Mouse (Mus musculus) gastrocnemius, postnatal 36 days (tissue): ENCODE measurements around the gene Frmd4a. TPM values are rescaled to one million over a fixed set of nuclear protein-coding genes. Genes with fewer than 3 reads are reported as not detected.

Experiments
- DNase-seq, 2 experiments: peaks; one replicate each; pipeline ENCODE4 v3.0.0; 2022
- intact Hi-C: fragments of 180-260 bp; cut with DNase I; formaldehyde crosslinking; loops from one replicate; pipeline ENCODE4 v1.15.1; 2025
- total RNA-seq, 2 experiments: library from RNA; stranded (reverse); gene quantifications; 2 replicates each; pipeline ENCODE4 v1.2.3; 2021

Gene Frmd4a
- total RNA-seq, 2 experiments from 2014 or later, result 3.9 to 4.0 TPM

DNA sequence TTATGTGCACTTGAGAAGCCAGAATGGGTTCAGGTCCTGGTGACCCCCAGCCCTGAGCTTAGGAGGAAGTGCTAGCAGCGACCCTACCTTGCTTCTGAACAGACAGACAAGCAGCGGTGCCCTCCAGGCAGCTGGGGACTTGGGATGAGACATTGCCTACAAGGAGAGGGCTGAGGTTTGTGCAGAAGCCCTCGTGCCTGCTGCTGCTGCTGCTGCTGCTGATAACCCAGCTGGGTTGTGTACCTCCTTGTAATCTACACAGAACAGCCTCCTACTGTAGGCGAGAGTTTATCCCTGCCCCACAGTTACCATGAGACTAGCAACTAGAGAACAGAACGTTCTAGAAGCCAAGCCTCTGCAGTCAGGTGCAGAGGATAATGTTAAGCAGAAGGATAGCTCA is 543.7 kb downstream of the Frmd4a start:
- intact Hi-C loops, result no loop called here
- DNase-seq, result no peak

DNA sequence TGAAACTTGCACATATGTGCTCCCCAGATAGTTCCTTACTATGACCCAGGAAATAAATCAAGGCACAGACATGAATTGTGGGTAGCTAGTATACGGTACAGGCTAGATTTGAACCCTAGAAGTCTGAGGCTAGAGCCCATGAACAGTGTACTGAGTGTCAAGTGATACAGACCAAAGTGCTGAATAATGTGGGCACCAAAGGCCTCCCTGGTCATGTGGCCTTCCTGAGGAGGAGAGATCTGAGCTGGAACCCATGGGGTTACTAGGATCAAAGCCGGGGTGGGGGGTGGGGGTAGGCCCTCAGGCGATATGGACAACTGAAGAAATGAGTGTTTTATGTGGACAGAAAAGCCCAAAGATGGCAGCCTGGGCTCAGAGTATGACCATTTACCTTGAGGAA is 544.9 kb downstream of the Frmd4a start:
- DNase-seq, result no peak
- intact Hi-C loops, result no loop called here

DNA sequence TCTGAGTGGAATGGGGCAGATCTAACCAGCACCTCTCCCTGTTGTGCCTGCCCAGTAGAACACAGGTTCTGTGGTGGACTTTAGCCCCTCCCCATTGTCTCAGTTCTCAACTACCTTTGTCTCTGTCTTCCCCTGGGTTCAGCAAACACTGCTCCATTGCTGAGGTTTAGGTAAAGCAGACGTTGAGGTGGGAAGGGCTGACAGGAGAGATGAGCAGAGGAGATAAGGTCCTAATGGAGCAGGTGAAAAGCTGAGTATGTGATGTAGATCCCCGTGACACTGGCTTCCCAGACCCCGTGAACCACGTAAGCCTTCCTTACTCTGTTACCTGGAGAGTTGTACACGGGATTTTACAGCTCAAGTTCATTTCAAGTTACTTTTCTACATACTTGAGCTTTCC is 545.3 kb downstream of the Frmd4a start:
- intact Hi-C loops, result no loop called here

GRCm38 (mm10) chr2:4563322-4563721 is 545.8 kb downstream of the Frmd4a start:
- intact Hi-C loops, result no loop called here
- DNase-seq, result no peak

More for the DNA sequence above, 545.3 kb downstream of the Frmd4a start:
- no peak for DNase-seq

DNA sequence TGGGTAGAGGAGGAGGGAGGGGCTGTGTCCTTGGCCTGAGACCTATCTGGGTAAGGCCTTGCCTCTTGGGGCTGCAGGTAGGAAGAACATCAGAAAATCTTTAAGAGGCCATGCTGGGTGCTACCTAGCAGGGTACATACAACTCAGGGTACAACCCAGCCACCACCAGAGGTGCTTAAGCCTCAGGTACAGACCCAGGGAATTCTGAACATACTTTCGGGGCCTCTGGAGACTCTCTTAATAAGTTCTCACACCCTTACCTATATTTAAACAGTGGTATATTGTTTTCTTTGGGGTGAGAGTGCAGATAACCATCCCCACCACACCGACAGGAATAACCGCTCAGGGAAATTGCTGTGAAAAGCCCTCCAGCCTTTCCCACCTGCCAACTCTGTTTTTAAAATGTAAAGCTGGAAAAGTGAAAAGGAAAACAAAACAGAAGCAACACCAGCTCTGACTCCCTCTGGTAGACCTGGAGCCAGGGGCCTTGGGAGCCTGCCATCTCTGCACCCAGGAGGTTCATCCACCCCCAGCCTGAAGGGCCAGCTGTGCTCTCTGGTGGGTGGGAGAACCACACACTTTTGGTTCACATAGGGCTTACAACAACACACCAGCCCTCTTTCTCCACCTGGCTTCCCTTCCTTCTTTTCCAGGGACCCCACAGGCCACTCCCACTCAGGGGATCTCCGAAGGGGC is 548.9 kb downstream of the Frmd4a start:
- no peak for DNase-seq
- intact Hi-C loops, result no loop called here

DNA sequence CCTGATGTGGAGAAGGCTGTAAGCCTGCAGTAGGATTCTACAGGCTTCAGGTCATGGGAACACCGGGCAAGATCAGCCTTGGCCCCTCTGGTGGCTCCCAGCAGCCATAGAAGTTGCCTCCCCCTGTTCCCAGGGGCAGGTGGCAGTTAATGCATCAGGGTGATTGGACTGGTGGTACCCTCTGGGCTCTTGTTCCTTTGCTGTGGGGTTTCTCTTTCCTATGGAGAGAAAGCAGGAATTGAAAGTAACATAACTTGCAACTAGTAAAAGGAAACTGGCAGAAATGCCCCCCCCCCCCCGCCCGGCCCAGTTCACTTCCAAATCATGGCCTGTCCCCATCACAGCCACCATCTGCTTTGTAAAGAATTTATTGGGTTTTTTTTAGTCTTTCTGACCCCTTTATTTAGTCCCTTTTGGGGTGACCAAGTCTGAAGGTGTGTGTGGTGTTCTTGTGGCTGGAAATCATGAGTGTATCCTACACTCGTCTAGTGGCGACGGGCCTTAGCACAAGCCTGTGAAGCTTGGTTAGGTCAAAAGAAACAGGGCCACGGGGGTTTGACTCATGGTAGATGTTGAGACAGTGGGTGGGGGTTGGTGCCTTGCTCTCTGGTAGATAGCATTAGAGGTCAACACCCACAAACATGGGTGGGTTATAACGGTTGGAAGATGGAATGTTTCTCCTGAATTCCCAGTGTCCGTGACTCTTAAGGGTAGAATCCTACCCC is 549.6 kb downstream of the Frmd4a start:
- intact Hi-C loops, result no loop called here
- no peak for DNase-seq

- DNase-seq, result no peak
- intact Hi-C loops, result no loop called here
These were observed 551.5 kb downstream of the Frmd4a start for GRCm38 (mm10) chr2:4568967-4569366.

DNA sequence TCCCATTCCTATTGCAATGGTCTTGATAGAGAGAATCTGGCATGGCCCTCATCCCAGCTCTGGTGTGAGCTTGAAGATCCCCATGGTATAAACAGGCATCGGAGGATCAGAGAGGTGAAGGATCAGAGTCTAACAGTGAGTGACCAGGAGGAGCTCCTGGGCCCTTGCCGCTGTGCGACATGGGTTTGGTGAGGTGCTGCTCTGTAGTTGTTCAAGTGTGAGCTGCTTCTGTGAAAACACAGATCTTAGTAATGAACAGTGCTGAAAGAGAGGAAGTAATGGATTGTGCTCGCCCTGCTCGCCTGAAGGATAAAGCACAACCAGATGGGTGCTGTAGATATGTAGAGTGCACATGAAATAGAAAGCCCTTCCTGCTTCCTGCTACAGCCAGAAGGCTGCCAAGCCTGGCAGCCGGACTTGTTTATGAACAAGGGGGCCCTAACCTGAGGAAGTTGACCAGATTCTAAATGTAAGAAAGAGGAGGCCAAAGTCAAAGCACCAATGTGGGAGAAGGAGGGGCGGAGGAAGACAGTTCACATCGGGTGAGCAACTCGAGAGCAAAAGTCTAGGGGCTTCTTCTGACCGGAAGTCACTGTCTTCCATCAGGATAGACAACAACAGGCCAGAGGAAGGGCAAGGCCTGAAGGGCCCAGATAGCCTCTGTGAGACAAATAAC is 552.8 kb downstream of the Frmd4a start:
- intact Hi-C loops, result no loop called here
- DNase-seq, result no peak

DNA sequence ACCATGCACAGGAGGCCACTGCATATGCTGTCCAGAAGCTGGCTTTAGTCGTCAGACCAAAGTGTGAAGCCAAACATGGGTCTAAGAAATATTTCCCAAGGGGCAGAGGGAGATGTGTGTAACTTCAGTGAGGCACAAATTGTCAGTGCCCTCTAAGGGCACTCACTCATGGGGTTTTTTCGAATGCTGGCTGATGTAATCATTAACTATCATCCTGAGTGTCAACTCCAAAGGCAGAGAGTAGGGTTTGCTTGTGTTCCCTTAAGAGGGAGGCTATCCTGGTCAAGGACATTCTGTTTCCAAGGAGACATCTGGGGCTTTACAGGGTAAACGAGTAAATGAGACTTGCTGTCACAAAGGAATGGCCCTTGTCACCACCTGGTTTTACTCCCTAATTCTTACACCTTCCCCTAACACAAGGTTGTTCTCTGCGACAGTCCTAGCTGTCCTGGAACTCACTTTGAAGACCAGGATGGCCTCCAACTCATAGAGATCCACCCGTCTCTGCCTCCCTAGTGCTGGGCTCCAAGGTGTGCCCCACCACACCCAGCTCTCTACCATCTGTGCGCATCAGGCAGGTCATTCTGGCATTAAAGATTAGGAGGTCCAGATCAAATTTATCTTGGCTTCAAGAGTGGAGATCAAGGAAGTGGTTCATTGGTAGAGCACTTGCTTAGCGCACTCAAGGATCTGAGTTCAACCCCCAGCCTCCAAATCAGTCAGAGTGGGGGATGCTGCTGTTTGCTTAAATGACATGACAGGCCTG is 555.2 kb downstream of the Frmd4a start:
- intact Hi-C loops, result no loop called here
- DNase-seq, result no peak

GRCm38 (mm10) chr2:4573386-4573785 is 555.9 kb downstream of the Frmd4a start:
- DNase-seq, result no peak
- intact Hi-C loops, result no loop called here

DNA sequence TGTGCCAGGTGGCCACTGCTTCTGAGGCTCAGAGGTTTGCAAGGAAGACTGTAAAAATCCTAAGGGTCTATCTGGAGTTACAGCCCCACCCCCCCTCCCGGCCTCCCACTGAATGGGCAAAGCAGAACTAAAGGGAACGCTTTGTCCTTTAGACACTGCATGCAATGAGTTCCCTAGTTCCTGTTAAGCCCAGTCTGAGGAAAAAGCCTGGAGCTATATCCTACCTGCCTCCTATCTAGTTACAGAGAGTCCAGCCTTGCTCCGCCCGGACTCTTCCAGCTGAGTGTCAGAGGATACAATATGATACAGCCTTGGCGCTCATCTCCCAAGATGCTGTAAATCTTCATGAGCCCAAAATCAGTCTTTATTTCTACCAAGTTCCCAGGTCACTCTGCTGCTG is 556.7 kb downstream of the Frmd4a start:
- DNase-seq, result no peak
- intact Hi-C loops, result no loop called here

GRCm38 (mm10) chr2:4575163-4575562 is 557.6 kb downstream of the Frmd4a start:
- DNase-seq, result no peak
- intact Hi-C loops, result no loop called here

- DNase-seq, result no peak
- intact Hi-C loops, result no loop called here
These were observed 558.5 kb downstream of the Frmd4a start for GRCm38 (mm10) chr2:4575975-4576374.

- intact Hi-C loops, result no loop called here
- no peak for DNase-seq
These were observed 560.8 kb downstream of the Frmd4a start for GRCm38 (mm10) chr2:4578291-4578690.

DNA sequence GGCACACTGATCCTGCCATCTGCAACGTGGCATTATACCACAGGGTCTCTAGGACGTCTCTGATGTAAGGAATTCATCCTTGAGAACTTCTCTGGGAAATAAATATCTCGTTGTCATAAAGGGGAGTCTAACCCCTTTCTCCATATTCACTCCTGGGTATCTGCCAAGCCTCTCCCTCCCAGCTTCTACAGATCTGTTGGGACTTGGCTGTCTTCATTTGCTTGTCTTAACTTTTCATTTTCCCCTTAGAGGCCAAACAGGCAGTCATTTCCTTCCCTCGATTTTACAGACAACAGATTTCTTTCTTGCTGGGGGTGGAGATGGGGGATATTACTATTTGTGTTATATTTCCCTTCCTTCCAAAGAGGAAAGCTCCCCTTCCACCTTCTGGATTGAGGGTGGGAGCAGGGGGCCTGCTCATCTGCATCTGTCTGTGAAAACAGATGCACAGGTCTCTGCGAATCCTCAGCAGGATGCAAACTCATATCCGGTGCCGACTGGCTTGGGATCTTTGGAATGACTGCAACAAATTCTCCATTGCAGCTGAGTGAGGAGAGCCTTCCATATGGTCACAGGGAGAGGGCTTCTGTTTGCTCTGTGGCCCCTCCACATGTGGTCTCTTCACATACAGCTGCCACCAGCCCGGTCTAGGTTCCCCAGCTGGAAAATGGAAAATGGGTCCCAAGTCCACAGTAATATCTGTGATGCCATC is 562.0 kb downstream of the Frmd4a start:
- intact Hi-C loops, result no loop called here
- no peak for DNase-seq

DNA sequence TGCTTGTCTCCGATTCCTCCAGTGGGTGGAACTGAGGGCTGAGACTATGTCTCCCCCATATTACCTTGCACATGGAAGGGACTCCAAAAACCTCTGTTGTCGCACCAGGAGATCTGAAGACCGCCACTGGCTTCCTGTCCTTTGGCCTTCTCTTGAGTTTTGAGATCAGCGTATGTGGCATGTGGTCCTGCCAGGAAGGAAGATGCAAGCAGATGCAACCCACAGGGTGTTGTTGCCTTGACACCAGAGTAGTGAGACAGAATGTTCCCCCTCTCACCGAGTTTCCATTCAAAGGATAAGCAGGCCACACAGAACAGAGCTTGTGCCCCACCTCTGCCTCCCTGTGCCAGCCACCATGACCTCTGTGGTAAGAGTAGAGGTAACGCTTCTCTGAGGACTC is 563.1 kb downstream of the Frmd4a start:
- DNase-seq, result no peak
- intact Hi-C loops, result no loop called here

GRCm38 (mm10) chr2:4582930-4583329 is 565.4 kb downstream of the Frmd4a start:
- no peak for DNase-seq
- intact Hi-C loops, result no loop called here

DNA sequence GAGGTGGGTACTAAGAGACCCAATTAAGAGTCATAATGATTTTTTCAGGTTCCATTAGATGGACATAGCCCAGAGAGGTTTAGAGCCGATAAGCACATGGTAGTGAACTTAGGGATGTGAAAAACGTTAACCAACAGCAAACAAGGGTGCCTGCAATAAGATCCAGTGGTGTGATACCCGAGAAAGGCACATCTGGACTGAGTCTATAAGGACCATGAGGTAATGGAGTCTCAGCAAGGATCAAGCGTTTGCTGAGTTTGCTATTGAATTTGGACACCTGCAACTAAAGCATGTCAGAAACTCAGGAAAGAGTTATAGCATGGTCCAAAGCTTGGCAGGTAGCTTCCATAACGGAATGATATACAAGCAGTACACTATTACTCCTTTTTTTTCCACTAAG is 566.7 kb downstream of the Frmd4a start:
- intact Hi-C loops, result no loop called here

DNA sequence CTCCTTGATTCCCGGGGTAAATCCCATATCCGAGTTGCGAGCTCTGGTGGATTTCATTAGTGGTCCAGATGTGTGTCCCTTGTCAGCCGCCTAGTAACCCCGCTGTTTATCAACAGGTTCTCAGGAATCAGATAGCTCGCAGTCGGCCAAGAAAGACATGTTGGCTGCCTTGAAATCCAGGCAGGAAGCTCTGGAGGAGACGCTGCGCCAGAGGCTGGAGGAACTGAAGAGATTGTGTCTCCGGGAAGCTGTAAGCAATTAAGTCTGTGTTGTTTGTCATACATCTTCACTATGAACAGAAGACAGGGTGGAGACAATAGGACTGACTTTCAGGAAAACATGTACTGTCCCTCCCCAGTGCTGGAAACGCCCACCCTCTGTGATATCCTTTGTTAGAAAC is 568.7 kb downstream of the Frmd4a start:
- DNase-seq, result no peak
- intact Hi-C loops, result no loop called here

More for the DNA sequence above, 566.7 kb downstream of the Frmd4a start:
- DNase-seq, result no peak

DNA sequence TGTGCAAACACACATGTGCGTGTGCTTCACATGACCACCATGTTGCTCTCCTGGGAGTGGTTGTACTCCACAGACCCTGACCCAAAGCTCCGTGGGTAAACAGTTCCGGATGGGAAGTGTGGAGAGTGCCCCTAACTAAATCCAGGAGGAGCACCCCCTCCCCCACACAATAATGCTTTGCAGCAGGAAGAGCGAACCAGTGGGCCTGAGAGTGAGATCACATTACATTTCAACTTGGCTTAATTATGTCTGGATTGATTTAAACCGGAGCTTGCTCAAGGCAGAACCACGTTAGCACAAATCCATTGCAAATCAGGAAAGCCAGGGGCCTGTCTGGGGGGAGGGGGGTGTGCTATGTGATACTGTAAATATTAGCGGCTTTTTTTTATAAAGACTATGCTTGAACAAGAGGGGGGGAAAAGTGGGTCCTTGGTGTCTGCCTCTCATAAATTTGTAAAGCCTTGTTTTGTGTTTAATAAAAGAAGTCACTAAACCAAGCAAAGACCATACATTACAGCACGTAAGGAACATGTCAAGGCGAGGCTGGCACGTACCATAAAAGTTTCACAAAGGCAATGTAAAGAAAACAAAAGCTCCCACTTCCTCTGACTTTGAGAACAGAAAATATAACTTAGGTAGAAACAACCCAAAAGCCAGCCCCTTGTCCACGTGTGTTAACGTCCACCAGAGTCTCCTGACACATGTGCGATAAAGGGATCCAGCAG is 570.3 kb downstream of the Frmd4a start:
- intact Hi-C loops, result no loop called here
- no peak for DNase-seq
